Mouse (Mus musculus): ENCODE measurements around the gene Aunip. TPM values are rescaled to one million over a fixed set of nuclear protein-coding genes. Genes with fewer than 3 reads are reported as not detected.

Aunip gene
- total RNA-seq, 4 experiments from 2014 or later, result 0.20 TPM; not detected in 3

DNA sequence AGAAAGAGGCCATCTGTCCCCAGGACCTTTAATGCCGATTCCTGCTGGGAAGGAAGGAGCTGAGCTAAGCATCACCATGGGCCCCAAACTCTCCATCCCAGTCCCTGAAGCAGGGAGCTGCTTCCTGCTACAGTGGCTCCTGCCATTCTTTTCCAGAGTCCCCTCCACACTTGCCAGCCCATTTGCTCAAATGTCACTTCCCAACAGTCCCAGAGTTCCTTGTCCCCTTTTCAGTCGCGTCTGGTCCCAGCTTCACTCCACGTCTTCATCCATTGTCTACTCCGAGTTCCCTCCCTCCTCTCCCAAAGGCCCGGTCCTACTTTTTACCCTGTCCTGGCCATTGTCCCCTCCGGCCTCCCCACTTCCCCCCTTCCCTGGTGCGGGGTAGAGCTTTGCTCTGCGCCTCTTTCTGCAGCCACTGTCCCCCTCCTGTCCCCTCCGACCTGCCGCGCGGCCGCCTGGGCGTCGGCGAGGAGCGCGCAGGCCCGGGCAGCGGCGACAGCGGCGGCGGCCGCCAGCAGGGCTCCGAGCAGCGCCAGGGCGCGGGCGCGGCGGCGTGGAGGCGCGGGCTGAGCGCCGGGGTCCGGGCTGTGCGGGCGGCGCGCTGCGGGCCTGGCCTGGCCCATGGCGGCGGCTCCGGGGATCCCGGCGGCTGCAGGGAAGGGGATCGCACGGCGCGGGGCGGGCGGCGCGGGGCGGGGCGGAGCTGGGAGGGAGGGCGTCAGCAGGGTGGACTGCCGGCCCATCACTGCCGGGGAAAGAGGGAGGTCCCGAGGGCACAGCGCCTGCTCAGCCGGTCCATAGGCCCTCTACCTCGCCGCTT, 40.9 kb downstream of the Aunip start, which contains the start of gene Selenon:
TSS of gene Selenon (minus strand) at position 673 of the 823 bp plus-strand sequence.
- peak; percentile 57 for DNase-seq (ENCODE audit: low spot score)

DNA sequence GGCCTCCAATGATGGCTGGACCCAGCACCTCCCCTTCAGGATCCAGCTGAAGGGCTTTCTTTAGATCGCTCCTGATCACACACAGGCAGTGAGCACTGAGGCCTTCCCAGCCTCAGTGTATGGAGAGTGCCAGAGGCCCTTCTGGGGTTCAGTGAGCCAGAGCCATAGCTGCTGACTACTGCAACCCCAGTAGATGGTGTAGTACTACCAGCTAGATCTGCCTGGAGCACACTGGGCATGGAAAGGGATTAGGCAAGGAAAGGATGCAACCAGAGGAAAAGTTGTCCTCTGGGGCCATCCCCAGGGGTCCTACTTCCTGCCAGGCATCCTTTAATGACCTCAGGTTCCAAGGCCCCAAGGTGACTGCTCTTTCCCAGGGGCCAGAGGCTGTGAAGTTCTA, 42.8 kb downstream of the Aunip start:
- no peak for DNase-seq (ENCODE audit: low spot score)

DNA sequence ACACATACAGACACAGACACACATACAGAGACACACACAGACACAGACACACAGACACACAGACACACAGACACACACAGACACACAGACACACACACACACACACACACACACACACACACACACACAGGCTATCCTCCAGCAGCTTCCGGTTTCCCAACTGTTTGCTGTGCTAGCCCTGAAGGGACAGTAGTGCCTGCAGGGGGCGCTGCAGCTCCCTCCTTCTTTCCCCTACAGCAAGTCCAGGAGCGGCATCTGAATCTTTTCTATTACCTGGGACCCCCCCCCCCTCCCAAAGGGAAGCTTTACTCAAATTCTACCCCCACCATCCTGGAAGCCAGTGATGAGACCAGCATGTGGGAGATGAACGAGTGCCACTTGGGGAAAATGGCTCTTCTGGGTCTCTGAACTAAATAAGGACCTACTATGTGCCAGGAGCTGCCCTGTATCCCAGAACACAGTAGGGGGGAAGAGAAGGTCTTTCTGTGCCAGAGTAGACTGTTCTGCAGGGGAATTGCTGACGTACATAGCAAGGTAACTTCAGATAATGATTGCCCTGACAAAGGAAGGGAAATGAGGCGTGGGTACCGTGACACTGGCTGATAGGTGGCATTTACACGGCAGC, 45.3 kb downstream of the Aunip start:
- DNase-seq (ENCODE audit: low spot score), result no peak

DNA sequence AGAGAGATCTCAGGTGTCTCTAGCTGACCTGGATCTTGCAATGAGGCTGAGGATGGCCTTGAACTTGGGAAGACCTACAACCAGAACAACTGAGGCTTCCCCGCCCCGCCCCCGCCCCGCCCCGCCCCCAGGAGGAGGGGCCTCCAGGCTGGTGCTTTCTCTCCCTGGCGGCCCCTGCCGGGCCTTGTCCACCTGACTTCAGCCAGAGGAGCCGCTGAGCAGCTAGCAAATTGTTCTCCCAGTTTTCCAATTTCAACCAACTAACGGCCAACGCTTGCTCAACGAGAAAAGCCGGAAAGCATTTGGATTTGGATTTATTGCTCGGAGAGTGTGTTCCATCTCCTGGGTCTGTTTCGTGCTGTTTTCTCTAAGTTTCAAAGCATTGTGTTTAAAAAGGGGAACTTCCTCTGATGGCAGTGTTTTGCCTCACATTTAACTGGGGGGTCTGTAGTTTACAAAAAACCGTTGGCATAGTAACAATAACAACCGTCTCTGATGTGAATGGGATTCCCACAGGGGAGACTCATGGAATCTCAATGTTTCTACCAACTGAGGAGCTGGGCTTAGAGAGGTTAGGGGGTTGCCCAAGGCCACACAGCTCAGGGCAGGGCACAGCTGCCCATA, 46.9 kb downstream of the Aunip start:
- DNase-seq (ENCODE audit: low spot score), result no peak

DNA sequence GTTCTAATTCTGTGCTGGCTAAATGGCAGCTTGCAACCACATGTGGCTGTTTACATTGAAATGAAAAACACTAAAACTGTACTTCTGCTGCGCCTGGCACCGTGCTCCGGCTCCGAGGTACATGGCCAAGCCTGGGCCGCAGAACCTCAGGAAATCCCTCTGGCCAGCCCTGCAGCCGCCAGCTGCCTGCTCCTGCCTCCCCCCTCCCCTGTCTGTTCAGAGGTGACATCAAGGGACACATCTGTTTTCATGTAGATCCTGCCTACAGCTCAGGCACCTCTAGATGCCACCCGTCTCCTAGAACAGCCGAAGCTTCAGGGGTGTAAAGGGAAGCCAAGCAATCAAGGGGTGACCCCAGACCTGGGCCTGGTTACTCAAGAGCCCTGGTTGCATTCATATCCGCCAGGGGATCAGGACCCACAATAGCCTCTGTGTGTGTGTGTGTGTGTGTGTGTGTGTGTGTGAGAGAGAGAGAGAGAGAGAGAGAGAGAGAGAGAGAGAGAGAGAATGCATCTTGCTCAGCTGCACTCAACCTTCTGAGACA, 47.8 kb downstream of the Aunip start:
- DNase-seq (ENCODE audit: low spot score), result no peak

DNA sequence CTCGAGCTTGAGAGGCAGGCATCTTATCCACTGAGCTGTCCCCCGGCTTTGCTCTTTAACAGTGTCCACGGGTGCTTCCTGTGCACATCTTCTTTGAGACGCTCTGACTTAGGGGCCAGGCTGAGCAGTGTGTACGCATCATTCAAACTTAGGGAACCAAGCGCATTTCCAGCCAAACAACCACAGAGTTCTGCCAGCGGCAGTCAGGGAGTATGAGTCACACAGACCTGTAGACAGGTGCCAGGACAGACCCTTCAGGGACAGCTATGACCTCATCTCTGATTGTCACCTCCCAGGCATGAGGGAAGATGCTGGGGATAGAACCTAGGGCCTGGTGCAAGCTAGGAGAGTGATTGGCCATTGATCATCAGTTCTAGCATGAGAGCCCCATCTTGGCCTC, 48.4 kb downstream of the Aunip start:
- DNase-seq (ENCODE audit: low spot score), result no peak

DNA sequence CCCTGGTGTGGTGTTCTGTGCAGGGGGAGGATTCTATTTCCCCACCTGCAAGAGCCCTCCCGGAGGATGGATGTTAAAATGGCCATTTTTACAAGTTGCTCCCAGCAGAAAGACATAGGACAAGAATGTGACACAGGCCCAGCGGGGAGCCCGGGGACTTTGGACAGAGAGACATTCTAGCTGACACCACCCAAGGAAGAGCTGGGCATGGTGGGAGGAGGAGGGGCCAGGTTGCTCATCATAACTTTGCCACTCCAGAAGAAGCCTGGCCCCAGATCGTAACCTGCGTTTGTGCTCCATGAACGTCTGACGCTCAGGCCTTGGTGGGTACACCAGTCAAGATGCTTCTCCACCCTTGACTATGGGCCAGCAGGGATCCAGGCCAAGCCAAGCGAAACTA, 49.9 kb downstream of the Aunip start:
- no peak for DNase-seq (ENCODE audit: low spot score)

DNA sequence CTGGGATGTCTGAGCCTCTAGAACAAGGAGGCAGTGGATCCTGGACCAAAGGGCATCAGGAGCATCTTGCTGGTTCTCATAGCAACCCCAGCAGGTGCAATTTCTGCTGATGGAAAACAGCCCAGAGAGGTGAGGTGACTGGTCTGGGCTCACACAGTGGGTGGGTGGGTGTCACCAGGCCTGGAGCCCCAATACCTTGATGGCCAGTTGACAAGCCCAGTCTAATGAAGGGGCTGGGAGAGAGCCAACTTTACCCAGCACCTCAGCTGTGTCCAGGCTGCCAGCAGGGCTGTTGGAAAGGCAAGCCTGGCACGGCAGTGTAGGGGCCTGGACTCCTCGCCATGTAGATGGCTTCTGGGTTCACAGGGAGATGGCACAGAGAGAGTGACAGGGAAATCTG, 51.2 kb downstream of the Aunip start:
- DNase-seq (ENCODE audit: low spot score), result no peak

DNA sequence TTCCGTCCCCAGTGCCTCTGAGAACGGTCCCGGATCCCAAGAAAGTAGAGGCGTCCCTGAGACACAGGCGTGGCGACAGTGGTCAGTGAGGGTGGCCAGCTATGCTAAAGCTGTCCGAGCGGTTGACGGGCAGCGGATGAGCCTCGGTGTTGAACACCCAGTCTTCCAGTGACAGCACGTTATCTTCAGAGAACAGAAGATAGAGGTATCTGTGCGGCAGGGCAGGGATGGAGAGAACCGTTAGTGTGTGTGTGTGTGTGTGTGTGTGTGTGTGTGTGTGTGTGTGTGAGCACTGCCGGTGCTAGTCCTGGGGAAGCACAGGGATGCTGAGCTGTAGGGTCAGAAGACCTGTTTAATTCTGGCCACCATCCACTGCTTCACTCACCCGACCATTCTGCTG, 52.8 kb downstream of the Aunip start:
- DNase-seq (ENCODE audit: low spot score), result no peak

DNA sequence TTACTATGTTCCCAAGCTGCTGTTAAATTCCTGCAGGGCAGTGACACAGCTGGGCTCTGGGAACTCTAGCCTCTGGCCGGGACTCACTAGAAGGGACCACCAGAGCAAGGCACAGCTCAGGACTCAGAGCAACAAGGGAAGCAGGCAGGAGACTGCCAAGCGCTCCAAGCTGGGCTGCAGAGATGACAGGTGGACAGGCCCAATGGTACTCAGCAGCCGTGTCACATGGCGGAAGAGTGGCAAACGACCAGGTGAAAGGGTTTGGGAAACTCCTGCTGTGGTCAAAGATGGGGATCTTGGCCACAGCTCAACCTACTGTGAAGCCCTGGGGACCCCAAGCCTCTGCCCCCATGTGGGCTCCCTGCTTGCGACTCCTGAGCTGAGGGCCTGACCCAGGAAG, 53.3 kb downstream of the Aunip start:
- no peak for DNase-seq (ENCODE audit: low spot score)

DNA sequence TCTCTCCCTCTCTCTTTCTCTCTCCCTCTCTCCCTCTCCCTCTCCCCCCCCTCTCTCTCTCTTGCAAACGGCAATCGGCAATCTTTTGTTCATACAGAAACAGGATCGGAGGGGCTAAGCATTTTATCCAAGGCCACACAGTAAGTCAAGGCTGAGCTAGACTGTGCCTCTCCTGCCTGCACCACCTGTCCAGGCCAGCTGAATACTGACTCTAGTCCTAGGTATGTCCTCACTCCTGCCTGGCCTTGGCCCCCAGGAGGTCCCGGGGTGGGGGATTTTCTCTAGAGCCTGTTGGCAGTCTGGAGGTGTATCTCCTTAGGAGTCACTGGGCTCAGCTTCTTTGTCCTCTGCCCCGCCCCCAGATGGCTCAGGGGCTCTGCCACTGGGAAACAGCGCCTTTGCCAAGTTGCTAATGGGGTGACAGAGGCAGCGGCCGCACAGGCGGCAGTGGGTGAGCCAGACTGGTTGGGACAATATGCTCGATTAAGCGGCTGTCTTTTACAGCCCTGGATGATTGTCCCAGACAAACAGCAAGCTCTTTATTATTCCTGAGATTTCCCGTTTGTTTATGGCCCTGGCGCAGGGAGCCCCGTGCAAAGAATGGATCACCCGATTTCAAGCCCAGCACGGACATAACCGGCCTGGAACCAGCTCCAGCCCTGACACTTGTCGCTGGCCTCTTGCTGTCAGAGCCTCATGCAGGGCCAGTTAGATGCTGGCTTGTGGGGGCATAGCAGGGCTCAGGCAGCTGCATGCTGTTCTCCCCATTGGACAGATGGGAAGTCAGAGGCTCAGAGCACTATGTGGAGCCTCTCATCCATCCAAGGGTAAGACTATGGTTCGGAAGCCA, 56.8 kb downstream of the Aunip start:
- DNase-seq (ENCODE audit: low spot score), result no peak

DNA sequence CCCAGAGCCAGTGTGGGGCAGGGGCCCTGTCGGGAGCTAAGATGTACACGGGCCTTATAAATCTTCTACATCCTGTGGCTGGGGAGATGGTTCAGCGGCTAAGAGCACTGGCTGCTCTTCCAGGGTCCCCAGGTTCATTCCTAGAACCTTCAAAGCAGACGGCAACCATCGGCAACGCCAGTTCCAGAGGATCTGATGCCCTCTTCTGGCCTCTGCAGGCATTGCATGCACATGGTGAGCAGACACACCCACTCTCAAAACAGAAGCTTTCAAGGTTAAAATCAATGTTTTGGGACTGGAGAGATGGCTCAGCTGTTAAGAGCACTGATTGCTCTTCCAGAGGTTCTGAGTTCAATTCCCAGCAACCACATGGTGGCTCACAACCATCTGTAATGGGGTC, 58.4 kb downstream of the Aunip start:
- no peak for DNase-seq (ENCODE audit: low spot score)

DNA sequence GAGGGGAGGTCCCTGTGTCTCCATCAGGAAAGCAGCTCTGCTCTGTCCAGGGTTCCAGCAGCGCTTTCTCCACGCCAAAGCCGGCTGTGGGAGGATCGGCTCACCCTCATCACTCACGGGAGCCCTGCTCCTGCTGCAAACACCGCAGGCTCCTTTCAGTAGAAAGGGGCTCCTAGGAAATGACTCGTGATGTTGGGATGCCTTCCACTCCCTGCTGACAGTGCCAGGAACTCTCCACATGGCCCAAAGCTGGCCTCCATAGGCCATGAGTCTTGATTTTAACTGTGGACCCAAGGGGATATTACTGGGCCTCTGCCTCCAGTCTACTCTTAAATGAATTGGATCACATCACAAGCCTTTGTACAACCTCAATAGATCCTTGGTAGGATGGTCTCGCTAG, 59.0 kb downstream of the Aunip start:
- DNase-seq (ENCODE audit: low spot score), result no peak

DNA sequence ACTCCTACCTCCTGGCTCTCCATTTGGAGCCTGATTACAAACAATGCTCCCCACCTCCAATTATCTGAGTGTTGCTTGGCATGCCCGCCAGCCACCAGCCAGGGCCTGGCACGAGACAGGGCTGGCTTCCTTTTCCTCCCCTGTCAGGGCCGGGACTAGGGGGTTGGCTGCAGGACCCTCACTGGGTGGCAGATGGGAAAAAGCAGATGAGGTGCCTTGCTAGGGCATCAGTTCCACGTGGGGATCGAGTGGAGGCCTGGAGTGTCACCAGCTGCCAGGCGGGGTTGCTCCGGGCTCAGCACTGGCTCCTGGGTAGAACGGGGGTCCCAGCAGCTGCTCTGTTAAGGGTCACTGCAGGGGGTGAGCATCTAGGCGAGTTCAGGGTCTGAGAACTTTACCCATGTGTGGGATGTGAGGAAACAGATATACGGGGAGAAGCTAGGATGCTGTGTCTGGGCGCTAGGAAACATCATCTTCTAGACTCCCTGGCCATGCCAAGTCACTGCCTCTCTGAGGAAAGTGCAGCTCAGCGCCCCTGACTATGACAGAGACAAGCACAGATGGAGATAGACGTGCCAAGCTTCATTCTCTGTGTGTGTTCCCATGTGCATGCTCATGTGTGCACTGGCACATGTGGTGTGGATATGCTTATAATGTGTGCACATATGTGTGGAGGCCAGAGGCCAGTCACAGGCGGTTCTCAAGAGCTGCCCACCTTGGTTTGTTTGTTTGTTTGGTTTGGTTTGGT, 60.1 kb downstream of the Aunip start:
- no peak for DNase-seq (ENCODE audit: low spot score)

DNA sequence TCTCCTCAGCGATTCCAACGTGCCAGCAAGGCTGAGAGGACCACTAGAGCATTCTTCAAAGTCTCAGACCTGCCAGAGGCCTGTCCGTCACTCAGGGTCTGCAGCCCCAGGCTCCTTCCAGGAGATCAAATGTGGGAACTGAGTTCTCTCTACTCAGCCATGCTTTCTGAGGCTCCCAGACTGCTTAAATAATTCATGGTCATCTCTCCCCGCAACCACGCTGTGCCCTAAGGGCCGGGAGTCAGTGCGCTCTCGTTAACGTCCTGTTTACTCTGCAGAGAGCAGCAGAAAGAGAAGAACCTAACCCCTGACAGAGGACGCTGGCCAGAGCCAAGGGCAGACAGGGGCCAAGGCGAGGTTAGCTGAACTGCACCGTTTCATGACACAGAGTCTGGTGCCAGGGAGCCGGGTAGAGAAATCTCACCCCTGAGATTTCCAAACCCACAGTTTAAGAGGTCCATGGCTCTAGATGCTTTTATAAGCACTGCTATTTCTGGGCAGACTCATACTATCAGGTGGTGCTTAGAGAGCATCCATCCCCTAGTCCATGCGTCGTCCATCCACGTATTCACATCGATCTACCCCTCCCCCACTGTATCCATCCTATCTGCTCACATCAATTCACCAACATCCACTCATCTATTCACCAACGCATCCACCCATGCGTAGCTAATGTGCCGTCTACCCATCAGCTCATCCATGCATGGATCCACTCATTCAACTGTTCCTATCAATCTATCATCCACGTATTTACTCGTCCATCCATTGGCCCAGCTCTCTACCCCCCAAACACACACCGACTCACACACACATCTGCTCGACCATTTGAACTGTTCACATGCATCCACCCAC, 61.9 kb downstream of the Aunip start:
- no peak for DNase-seq (ENCODE audit: low spot score)

Small RNA genes lying within 50 kb of the gene (microRNA-seq; reads per million reads assigned to microRNA genes)
- gene Gm23634, result 1.7 reads per million
- not detected for gene Mir6403

Other genes with a start within 250 kb of the Aunip start
- 1 to 10 TPM; 6.2 to 7.6 (median 6.7) TPM for gene Pdik1l, start 223.1 kb upstream of the Aunip start, total RNA-seq (2022)
- gene Trim63, start 195.9 kb upstream of the Aunip start, total RNA-seq (2022), result 100 to 1,000 TPM; 164 to 261 (median 195) TPM
- gene Slc30a2, start 167.8 kb upstream of the Aunip start, total RNA-seq (2022), result under 1 TPM; 0.32 to 0.94 (median 0.55) TPM
- 10 to 100 TPM; 20.5 to 28.9 (median 23.9) TPM for gene Extl1, start 127.1 kb upstream of the Aunip start, total RNA-seq (2022)
- gene Pafah2, start 114.7 kb upstream of the Aunip start, total RNA-seq (2022), result 10 to 100 TPM in 1 of 4 experiments, 1 to 10 TPM in 3; 6.8 to 10.7 (median 9.1) TPM
- 10 to 100 TPM; 20.8 to 26.2 (median 22.0) TPM for gene Stmn1, start 42.7 kb upstream of the Aunip start, total RNA-seq (2022)
- 10 to 100 TPM; 15.8 to 28.8 (median 20.2) TPM for gene Paqr7, start 14.3 kb upstream of the Aunip start, total RNA-seq (2022)
- gene Mtfr1l, start 24.4 kb downstream of the Aunip start, total RNA-seq (2022), result 100 to 1,000 TPM; 182 to 213 (median 198) TPM
- gene Selenon, start 41.2 kb downstream of the Aunip start, total RNA-seq (2022), result 10 to 100 TPM; 17.1 to 20.4 (median 19.4) TPM
- 10 to 100 TPM; 22.6 to 26.7 (median 25.3) TPM for gene Man1c1, start 193.3 kb downstream of the Aunip start, total RNA-seq (2022)